Mouse (Mus musculus) kidney, adult 2 months (tissue): ENCODE measurements at regions not wholly inside any gene's neighbourhood (a gene's known extent, or its start where the extent isn't known, plus 50 kb on each side); places are given as distances from the start of the nearest gene placed in this dataset.

Experiments
- CTCF ChIP-seq: fragments of 200-500 bp; conservative IDR thresholded peaks from 2 replicates; pipeline ENCODE4 v1.5.1; 2011; ENCODE audit warnings: low read depth, mild to moderate bottlenecking, control low read depth, low read length, moderate library complexity, mixed read lengths; ENCODE audit not compliant: insufficient read depth, insufficient read length
- POLR2A ChIP-seq: fragments of 200-500 bp; IDR thresholded peaks from one replicate; pipeline ENCODE4 v1.6.1; 2011; ENCODE audit warnings: low read depth, low read length, control low read depth

DNA sequence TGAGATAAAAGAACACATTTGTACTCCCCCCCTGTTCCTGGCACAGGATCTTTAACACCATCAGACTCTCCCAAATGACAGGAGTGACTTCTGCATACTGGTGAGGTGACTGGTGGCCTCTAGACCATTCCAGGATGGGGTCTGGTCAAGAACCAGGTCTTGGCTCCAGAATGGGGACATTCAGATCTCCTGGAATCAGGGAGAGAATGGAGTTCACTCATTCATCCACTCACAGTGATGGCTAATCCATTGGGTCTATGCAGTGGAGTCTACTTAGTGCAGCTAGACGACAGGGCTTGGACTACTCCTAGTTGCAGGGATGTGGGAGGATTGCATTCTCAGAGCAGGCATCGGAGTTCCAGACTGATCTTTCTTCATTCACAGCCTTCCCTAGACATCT, 451.0 kb downstream of the Rps24 start:
- no peak for TF ChIP-seq CTCF
- no peak for TF ChIP-seq POLR2A
